Mouse (Mus musculus) MEL (cell line): ENCODE results near the gene Snap91.

Source experiments
- MYC ChIP-seq: IDR thresholded peaks from 2 replicates; pipeline ENCODE4 v1.6.1; 2011; ENCODE audit warnings: low read depth, mild to moderate bottlenecking, low read length, improper control_type of control experiment, moderate library complexity
- SIN3A ChIP-seq: IDR thresholded peaks from 2 replicates; pipeline ENCODE4 v1.6.1; 2012; ENCODE audit warnings: low read length, improper control_type of control experiment, inconsistent platforms
- TAL1 ChIP-seq: IDR thresholded peaks from 2 replicates; pipeline ENCODE4 v1.6.1; 2012; ENCODE audit warnings: mild to moderate bottlenecking, inconsistent platforms, low read length, moderate library complexity, mixed read lengths

DNA sequence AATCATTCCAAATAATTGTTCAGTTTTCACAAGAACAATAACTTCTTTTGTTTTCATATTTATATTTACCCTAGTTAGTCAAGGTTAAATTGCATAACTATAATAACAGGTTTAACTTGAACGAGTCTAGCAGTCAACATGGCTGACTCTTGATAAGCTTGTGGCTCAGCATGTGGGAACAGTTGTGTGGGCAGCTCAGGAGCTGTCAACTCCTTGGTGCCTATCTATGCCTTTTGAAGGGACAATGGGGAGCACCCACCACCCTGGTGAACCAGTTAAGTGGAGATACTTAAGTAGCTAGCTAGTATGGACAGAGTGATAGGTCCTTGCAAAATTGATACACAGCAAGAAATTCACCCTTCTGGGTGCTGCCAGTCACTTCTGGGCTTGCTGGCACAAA is 151.4 kb downstream of the Snap91 start:
- no peak; the same call in 1 of the 2 replicates for TF ChIP-seq SIN3A
- TF ChIP-seq TAL1, result no peak
- TF ChIP-seq MYC, result no peak
